Mouse (Mus musculus) lung, postnatal 25 days (tissue): ENCODE results near the gene Tmem30c.

Experiments
- DNase-seq: peaks from one replicate; pipeline ENCODE4 v3.0.0; 2022; ENCODE audit warnings: low spot score

Gene Tmem30c

GRCm38 (mm10) chr16:57292765-57293164 is at the start of gene Tmem30c:
Gene Tmem30c, minus strand, starts transcription at chr16:57292865.
- DNase-seq: no peak

- DNase-seq: no peak
Observed at GRCm38 (mm10) chr16:57340613-57340898, 47.9 kb upstream of the Tmem30c start.

- no peak for DNase-seq
Observed at GRCm38 (mm10) chr16:57339765-57340612, 47.3 kb upstream of the Tmem30c start.

GRCm38 (mm10) chr16:57336770-57337423 is 44.2 kb upstream of the Tmem30c start:
- DNase-seq: peak; percentile 37

GRCm38 (mm10) chr16:57332301-57332700 is 39.6 kb upstream of the Tmem30c start:
- DNase-seq: no peak

GRCm38 (mm10) chr16:57330111-57330510 is 37.4 kb upstream of the Tmem30c start:
- no peak for DNase-seq

GRCm38 (mm10) chr16:57329028-57329427 is 36.4 kb upstream of the Tmem30c start:
- DNase-seq: no peak

GRCm38 (mm10) chr16:57326996-57327395 is 34.3 kb upstream of the Tmem30c start:
- no peak for DNase-seq

GRCm38 (mm10) chr16:57319284-57320124 is 26.8 kb upstream of the Tmem30c start:
- DNase-seq: no peak

- no peak for DNase-seq
Observed at GRCm38 (mm10) chr16:57318637-57319125, 26.0 kb upstream of the Tmem30c start.

- no peak for DNase-seq
Observed at GRCm38 (mm10) chr16:57317882-57318636, 25.4 kb upstream of the Tmem30c start.

- DNase-seq: no peak
Observed at GRCm38 (mm10) chr16:57317127-57317526, 24.5 kb upstream of the Tmem30c start.

GRCm38 (mm10) chr16:57315026-57315425 is 22.4 kb upstream of the Tmem30c start:
- peak; percentile 59 for DNase-seq

GRCm38 (mm10) chr16:57314236-57314635 is 21.6 kb upstream of the Tmem30c start:
- DNase-seq: no peak

- no peak for DNase-seq
Observed at GRCm38 (mm10) chr16:57313487-57313886, 20.8 kb upstream of the Tmem30c start.

GRCm38 (mm10) chr16:57312130-57312529 is 19.5 kb upstream of the Tmem30c start:
- DNase-seq: no peak

GRCm38 (mm10) chr16:57305463-57305862 is 12.8 kb upstream of the Tmem30c start:
- DNase-seq: no peak

- no peak for DNase-seq
Observed at GRCm38 (mm10) chr16:57303716-57304115, 11.1 kb upstream of the Tmem30c start.

- DNase-seq: no peak
Observed at GRCm38 (mm10) chr16:57302792-57303698, 10.4 kb upstream of the Tmem30c start.

GRCm38 (mm10) chr16:57301512-57302115 is 8.9 kb upstream of the Tmem30c start:
- DNase-seq: no peak
